Mouse (Mus musculus) liver, embryonic 12.5 days (tissue): Measurements from ENCODE around the gene Plekhj1. TPM values are rescaled to one million over a fixed set of nuclear protein-coding genes. Genes with fewer than 3 reads are reported as not detected.

ENCODE experiments used
- ATAC-seq: fragments of 200-750 bp; cut with Nextera tagmentation; 2 replicates; pipeline ENCODE4 v1.8.0; 2017; ENCODE audit warnings: moderate number of reproducible peaks, mild to moderate bottlenecking, moderate library complexity
- H3K27ac ChIP-seq: fragments of 300-500 bp; sonication (generic); 2 replicates; pipeline ENCODE4 v1.5.1; 2016; ENCODE audit warnings: mild to moderate bottlenecking
- H3K27me3 ChIP-seq: fragments of 300-500 bp; sonication (generic); replicated peaks from 2 replicates; pipeline ENCODE4 v1.6.1; 2016; ENCODE audit warnings: mild to moderate bottlenecking, moderate library complexity
- H3K36me3 ChIP-seq: fragments of 300-500 bp; sonication (generic); 2 replicates; pipeline ENCODE4 v1.6.1; 2016; ENCODE audit warnings: mild to moderate bottlenecking, moderate library complexity
- H3K4me1 ChIP-seq: fragments of 300-500 bp; sonication (generic); 2 replicates; pipeline ENCODE4 v1.6.1; 2016
- H3K4me2 ChIP-seq: fragments of 300-500 bp; sonication (generic); 2 replicates; pipeline ENCODE4 v1.6.1; 2016; ENCODE audit warnings: mild to moderate bottlenecking, moderate library complexity
- H3K4me3 ChIP-seq: fragments of 300-500 bp; sonication (generic); 2 replicates; pipeline ENCODE4 v1.5.1; 2016; ENCODE audit warnings: mild to moderate bottlenecking, moderate library complexity
- H3K9ac ChIP-seq: fragments of 300-500 bp; sonication (generic); 2 replicates; pipeline ENCODE4 v1.6.1; 2016; ENCODE audit warnings: mild to moderate bottlenecking, moderate library complexity
- H3K9me3 ChIP-seq: fragments of 300-500 bp; sonication (generic); replicated peaks from 2 replicates; pipeline ENCODE4 v1.6.1; 2016; ENCODE audit warnings: mild to moderate bottlenecking, moderate library complexity
- WGBS: fragments of 180-500 bp; shearing (Covaris S2); methylation state at CpG from one replicate; pipeline ENCODE4 v1.1.7; 2016; ENCODE audit not compliant: insufficient replicate concordance; 5-methylcytosine and 5-hydroxymethylcytosine counted together
- polyA plus RNA-seq: library from polyadenylated mRNA; unstranded; fragments of >200 nt; fragmentation: Nextera tagmentation; extraction: Ambion mirVana; gene quantifications from 2 replicates; pipeline ENCODE4 v1.2.1, GENCODE M21; 2016

Plekhj1 gene
- polyA plus RNA-seq, 1 experiment from 2014 or later, result 137 TPM

- Histone ChIP-seq H3K27me3 (no peaks in the 10 kb centered on the region), H3K4me2 (no peak overlapping the region), H3K9me3 (no peaks in the 10 kb centered on the region), H3K4me3 (no peak overlapping the region), H3K4me1 (peaks cover 1% of the 10 kb centered on the region; the same call in 1 of the 2 replicates), H3K36me3 (peaks cover 100% of the 10 kb centered on the region), H3K27ac (no peak overlapping the region), H3K9ac (no peak overlapping the region)
- ATAC-seq, result no peak
- WGBS, result 89% methylated on average over 11 of the region's 11 CpGs
Measured at GRCm38 (mm10) chr10:80785963-80786362, 12.5 kb downstream of the Plekhj1 start.

DNA sequence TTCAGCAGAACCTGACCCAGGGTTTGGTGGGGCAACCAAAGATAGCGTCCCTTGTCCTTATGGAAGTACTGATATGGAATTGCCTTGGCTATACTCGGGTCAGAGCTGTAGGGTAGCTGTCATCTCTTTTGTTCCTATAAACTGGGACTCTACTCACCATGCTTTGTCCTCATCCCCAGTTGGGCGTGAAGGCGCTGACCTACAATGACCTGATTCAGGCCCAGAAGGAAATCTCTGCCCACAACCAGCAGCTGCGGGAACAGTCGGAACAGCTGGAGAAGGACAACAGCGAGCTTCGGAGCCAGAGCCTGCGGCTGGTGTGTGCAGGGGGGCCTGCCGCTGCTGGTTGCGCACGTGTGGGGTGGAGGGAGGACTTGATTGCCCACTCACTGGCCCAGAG, 13.6 kb downstream of the Plekhj1 start:
- Histone ChIP-seq H3K9ac (no peak overlapping the region), H3K36me3 (peaks cover 100% of the 10 kb centered on the region), H3K4me2 (no peak overlapping the region), H3K9me3 (no peaks in the 10 kb centered on the region), H3K4me3 (no peak overlapping the region), H3K27me3 (no peaks in the 10 kb centered on the region), H3K4me1 (no peaks in the 10 kb centered on the region), H3K27ac (no peak overlapping the region)
- no peak for ATAC-seq
- WGBS, result 93% methylated on average over 12 of the region's 12 CpGs

- WGBS, result 97% methylated on average over 2 of the region's 2 CpGs
- Histone ChIP-seq H3K9ac (no peak overlapping the region), H3K4me2 (no peak overlapping the region), H3K36me3 (peaks cover 100% of the 10 kb centered on the region), H3K27ac (no peak overlapping the region), H3K4me1 (no peaks in the 10 kb centered on the region), H3K4me3 (no peak overlapping the region), H3K27me3 (no peaks in the 10 kb centered on the region), H3K9me3 (no peaks in the 10 kb centered on the region)
- no peak for ATAC-seq
Measured at GRCm38 (mm10) chr10:80784302-80784701, 14.1 kb downstream of the Plekhj1 start.

DNA sequence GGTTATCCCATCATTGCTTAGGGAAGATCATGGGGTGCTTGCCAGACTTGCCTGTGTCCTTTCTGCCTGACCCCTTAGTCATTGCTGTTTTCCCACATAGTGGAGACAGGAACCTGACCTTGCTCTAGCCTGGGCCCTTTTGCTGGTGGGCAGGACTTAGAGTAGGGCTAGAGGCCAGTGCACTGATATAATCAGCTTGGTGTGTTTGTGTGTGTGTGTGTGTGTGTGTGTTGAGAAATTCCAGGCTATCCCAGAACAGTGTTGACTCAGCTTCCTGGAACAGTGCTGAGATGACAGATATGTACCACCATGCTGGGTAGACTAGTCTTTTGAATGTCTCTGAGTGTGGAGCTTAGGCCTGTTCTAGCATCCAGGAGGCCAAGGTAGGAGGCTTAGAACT, 18.9 kb downstream of the Plekhj1 start:
- Histone ChIP-seq H3K9me3 (no peaks in the 10 kb centered on the region), H3K36me3 (peaks cover 100% of the 10 kb centered on the region), H3K9ac (no peak overlapping the region), H3K4me2 (no peak overlapping the region), H3K4me1 (peaks cover 6% of the 10 kb centered on the region), H3K27ac (no peak overlapping the region), H3K27me3 (no peaks in the 10 kb centered on the region), H3K4me3 (no peak overlapping the region)
- no peak for ATAC-seq

- Histone ChIP-seq H3K36me3 (peaks cover 100% of the 10 kb centered on the region), H3K9ac (no peak overlapping the region), H3K27ac (no peak overlapping the region), H3K4me3 (no peak overlapping the region), H3K4me2 (no peak overlapping the region), H3K9me3 (no peaks in the 10 kb centered on the region), H3K27me3 (no peaks in the 10 kb centered on the region), H3K4me1 (peaks cover 30% of the 10 kb centered on the region)
- 89% methylated on average over 5 of the region's 5 CpGs for WGBS
- ATAC-seq, result no peak
Measured at GRCm38 (mm10) chr10:80777123-80777522, 21.3 kb downstream of the Plekhj1 start.

- no peaks in the 10 kb centered on the region for H3K9me3 ChIP-seq
- 76% methylated on average over 6 of the region's 6 CpGs for WGBS
- no peak overlapping the region for H3K4me3 ChIP-seq
- H3K4me2 ChIP-seq, result no peak overlapping the region
- H3K27me3 ChIP-seq, result no peaks in the 10 kb centered on the region
- peaks cover 32% of the 10 kb centered on the region for H3K4me1 ChIP-seq
- peaks cover 100% of the 10 kb centered on the region for H3K36me3 ChIP-seq
- no peak overlapping the region for H3K27ac ChIP-seq
- no peak for ATAC-seq
- no peak overlapping the region for H3K9ac ChIP-seq
Measured at GRCm38 (mm10) chr10:80776358-80776869, 22.0 kb downstream of the Plekhj1 start.

- no peak overlapping the region for H3K9ac ChIP-seq
- ATAC-seq, result no peak
- WGBS, result 87% methylated on average over 4 of the region's 4 CpGs
- H3K4me3 ChIP-seq, result no peak overlapping the region
- no peak overlapping the region for H3K27ac ChIP-seq
- peaks cover 32% of the 10 kb centered on the region for H3K4me1 ChIP-seq
- H3K27me3 ChIP-seq, result no peaks in the 10 kb centered on the region
- peaks cover 100% of the 10 kb centered on the region for H3K36me3 ChIP-seq
- no peak overlapping the region for H3K4me2 ChIP-seq
- H3K9me3 ChIP-seq, result no peaks in the 10 kb centered on the region
Measured at GRCm38 (mm10) chr10:80775731-80776130, 22.7 kb downstream of the Plekhj1 start.

DNA sequence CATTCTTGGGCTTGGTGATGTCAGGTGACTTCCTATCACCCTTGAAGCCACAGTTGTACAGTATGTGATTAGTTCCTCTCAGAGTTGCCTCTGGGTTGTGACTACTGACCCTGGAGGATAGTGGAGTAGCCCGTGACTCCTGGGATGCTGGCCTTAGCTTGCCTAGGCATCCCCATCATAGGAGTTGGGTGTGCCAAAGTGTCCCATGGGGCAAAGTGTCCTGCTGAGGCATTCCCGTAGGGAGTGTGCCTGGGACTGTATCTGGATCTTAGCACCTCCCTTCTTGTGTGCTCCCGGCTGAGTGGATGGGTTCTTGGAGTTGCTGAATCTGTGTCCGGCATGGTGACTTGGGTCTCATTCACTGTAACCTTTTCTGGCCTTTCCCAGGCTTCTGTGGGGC, 23.4 kb downstream of the Plekhj1 start:
- Histone ChIP-seq H3K9ac (no peak overlapping the region), H3K36me3 (peaks cover 100% of the 10 kb centered on the region), H3K4me3 (no peak overlapping the region), H3K9me3 (no peaks in the 10 kb centered on the region), H3K27ac (no peak overlapping the region), H3K27me3 (no peaks in the 10 kb centered on the region), H3K4me2 (no peak overlapping the region), H3K4me1 (peaks cover 38% of the 10 kb centered on the region)
- peak; percentile 23; the same call in 1 of the 2 replicates for ATAC-seq
- 70% methylated on average over 4 of the region's 4 CpGs for WGBS

DNA sequence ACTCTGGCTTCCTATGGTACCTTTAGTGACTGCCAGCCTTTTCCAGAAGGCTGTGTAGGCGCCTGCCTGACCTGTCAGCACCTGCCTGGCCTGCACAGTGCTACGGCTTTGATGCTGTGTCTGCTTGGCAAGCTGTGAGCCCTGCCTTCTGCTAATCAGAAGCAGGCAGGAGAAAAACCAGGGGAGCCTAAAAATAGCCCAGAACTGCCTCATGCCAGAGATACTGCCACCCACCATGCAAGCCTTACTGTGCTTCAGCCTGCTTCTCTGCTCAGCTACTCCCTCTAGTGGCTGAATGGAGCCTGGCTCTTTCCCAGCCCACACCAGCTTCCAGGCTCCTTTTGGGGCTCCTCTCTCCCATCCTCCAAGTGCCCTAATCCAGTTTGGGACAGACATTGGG, 23.9 kb downstream of the Plekhj1 start:
- Histone ChIP-seq H3K4me2 (peak overlapping the region; percentile 13; the same call in 1 of the 2 replicates), H3K36me3 (peaks cover 100% of the 10 kb centered on the region), H3K4me3 (no peak overlapping the region), H3K27me3 (no peaks in the 10 kb centered on the region), H3K9me3 (no peaks in the 10 kb centered on the region), H3K4me1 (peaks cover 42% of the 10 kb centered on the region), H3K27ac (peak overlapping the region; percentile 73), H3K9ac (no peak overlapping the region)
- WGBS, result 33% methylated on average over 2 of the region's 2 CpGs
- peak; percentile 87 for ATAC-seq

DNA sequence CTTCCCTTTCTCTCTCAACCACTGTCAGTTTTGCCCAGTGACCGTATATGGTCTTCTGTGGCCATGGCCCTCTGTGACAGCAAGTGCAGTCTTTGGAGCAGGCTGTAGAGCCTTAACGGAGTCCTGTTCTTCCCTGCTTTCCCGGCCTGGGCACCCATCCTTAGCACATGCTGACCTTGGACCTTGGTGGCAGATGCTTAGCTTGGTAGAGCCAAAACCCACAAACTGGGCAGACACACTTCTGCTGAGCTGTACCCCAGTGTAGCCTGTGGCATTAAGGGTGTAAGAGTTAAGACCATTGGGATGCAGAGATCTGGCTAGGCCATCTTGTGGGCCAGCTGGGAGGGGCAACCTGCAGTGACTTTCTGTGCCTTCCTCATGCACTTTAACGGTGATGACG, 24.6 kb downstream of the Plekhj1 start:
- H3K36me3 ChIP-seq, result peaks cover 100% of the 10 kb centered on the region
- ATAC-seq, result no peak
- H3K9me3 ChIP-seq, result no peaks in the 10 kb centered on the region
- H3K4me2 ChIP-seq, result no peak overlapping the region
- peak overlapping the region; percentile 73 for H3K27ac ChIP-seq
- peaks cover 46% of the 10 kb centered on the region for H3K4me1 ChIP-seq
- no peak overlapping the region for H3K4me3 ChIP-seq
- 72% methylated on average over 5 of the region's 5 CpGs for WGBS
- H3K27me3 ChIP-seq, result no peaks in the 10 kb centered on the region
- H3K9ac ChIP-seq, result no peak overlapping the region

- peaks cover 97% of the 10 kb centered on the region for H3K36me3 ChIP-seq
- ATAC-seq, result no peak
- H3K9ac ChIP-seq, result no peak overlapping the region
- H3K4me3 ChIP-seq, result no peak overlapping the region
- H3K4me2 ChIP-seq, result no peak overlapping the region
- H3K9me3 ChIP-seq, result no peaks in the 10 kb centered on the region
- no peaks in the 10 kb centered on the region for H3K27me3 ChIP-seq
- H3K4me1 ChIP-seq, result peaks cover 37% of the 10 kb centered on the region
- no peak overlapping the region for H3K27ac ChIP-seq
- 85% methylated on average over 6 of the region's 6 CpGs for WGBS
Measured at GRCm38 (mm10) chr10:80768365-80768764, 30.1 kb downstream of the Plekhj1 start.

DNA sequence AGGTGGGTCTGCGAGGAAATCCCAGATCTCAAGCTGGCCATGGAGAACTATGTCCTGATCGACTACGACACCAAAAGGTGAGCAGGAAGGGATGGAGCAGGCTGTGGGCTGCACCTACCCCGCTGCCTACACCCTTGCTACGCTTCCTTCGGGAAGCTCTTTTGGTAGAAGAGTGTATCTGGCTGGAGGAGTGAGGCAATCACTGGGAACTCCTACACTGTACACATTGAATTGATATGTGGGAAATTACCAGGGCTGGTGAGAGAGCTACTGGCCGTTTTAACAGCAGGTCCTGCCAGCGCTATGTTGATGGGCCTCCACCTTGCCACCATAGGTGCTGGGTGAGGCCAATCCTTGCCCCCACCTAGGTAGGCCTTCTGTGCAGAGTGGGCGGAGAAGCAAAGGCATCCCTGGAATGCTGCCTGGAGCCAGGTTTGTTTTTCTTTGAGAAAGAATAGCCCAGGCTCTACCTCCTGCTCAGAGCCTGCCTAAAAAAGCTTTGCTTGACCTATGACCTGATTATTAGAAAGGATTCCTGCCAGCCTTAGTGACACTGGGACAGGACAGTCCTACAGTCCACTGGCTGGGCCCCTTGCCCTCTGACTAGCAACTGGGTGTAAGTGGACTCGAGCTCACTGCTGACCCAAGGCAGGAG, 32.1 kb downstream of the Plekhj1 start:
- Histone ChIP-seq H3K27me3 (no peaks in the 10 kb centered on the region), H3K9ac (no peak overlapping the region), H3K4me1 (peaks cover 42% of the 10 kb centered on the region), H3K27ac (no peak overlapping the region), H3K4me3 (no peak overlapping the region), H3K9me3 (no peaks in the 10 kb centered on the region), H3K4me2 (no peak overlapping the region), H3K36me3 (peaks cover 85% of the 10 kb centered on the region)
- WGBS, result 85% methylated on average over 10 of the region's 10 CpGs
- ATAC-seq, result no peak

DNA sequence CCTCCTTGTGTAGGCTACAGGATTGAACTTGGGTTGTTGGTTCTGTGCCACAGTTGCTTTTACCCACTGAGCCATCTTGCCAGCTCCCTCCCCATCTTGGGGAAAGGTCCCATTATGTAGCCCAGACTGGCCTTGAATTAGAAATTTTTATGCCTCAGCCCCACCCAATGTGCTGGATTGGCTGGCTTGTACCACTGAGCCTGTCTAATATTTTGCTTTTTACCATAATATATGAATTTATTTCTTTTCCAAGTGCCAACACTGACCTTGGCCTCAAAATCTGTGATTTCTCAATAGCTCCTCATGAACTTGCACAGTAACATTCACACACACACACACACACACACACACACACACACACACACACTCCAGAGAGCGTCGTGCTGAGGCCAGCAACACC, 32.7 kb downstream of the Plekhj1 start:
- Histone ChIP-seq H3K4me3 (no peak overlapping the region), H3K4me1 (peaks cover 47% of the 10 kb centered on the region), H3K4me2 (no peak overlapping the region), H3K27ac (no peak overlapping the region), H3K9me3 (no peaks in the 10 kb centered on the region), H3K27me3 (no peaks in the 10 kb centered on the region), H3K36me3 (peaks cover 79% of the 10 kb centered on the region), H3K9ac (no peak overlapping the region)
- no peak for ATAC-seq
- WGBS, result 93% methylated on average over 2 of the region's 2 CpGs
